Mouse (Mus musculus): Measurements from ENCODE around the gene Pcnx3.

Pcnx3 gene

DNA sequence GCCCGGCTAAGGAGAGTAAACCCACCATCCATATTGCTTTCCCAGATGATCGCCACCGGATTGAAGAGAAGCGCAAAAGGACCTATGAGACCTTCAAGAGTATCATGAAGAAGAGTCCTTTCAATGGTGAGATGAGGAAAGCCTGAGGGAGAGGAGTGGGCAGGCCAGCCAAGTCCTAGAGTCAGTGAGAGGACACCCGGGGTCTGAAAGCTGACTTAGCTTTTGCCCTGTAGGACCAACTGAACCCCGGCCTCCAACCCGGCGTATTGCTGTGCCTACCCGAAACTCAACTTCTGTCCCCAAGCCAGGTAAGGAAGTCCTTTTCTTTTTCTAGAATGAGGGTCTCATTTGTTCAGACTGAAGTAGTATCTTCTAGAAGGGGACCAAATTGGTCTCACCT, 43.4 kb downstream of the Pcnx3 start:
- in situ Hi-C loops (cut with MboI, MseI), result no loop called here

DNA sequence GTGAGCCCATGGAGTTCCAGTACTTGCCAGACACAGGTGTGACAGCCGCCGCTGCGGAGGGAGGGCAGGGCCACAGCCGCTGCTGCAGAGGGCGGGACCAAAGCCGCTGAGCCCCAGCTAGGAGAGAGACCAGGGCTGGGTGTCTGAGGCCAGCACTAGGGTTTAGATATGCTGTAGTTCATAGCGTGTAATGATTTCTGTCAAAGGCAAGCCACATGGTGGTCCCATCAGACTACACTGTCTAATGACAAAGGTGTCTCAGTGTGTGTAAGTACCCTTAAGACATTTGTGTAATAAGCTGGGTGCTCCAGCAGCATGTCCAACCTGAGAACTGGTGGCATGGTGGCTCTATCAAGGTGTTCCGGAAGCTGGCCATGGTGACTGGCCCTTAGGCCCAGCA, 47.1 kb downstream of the Pcnx3 start:
- in situ Hi-C loops (cut with MboI, MseI), result no loop called here

- in situ Hi-C loops (cut with MboI, MseI), result no loop called here
Measured at GRCm38 (mm10) chr19:5641021-5641420, 47.7 kb downstream of the Pcnx3 start.

DNA sequence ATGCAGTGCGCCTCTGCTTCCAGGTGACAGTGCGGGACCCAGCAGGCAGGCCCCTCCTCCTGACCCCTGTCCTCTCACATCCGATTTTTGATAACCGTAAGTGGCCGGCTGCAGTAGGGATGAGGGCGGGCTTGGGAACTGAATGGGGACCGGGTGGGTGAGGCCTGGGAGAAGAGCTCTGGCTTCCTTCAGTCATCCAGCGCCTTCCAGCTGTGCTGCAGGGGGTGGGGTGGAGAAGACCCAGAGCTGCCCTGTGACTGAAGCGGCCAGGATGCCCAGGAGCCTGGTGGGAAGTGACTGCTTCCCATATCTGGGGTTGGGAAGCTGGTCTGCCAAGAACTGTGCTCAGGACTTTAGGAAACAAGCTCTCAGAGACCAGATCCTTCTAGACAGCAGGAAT, 48.4 kb downstream of the Pcnx3 start:
- in situ Hi-C loops (cut with MboI, MseI), result no loop called here

DNA sequence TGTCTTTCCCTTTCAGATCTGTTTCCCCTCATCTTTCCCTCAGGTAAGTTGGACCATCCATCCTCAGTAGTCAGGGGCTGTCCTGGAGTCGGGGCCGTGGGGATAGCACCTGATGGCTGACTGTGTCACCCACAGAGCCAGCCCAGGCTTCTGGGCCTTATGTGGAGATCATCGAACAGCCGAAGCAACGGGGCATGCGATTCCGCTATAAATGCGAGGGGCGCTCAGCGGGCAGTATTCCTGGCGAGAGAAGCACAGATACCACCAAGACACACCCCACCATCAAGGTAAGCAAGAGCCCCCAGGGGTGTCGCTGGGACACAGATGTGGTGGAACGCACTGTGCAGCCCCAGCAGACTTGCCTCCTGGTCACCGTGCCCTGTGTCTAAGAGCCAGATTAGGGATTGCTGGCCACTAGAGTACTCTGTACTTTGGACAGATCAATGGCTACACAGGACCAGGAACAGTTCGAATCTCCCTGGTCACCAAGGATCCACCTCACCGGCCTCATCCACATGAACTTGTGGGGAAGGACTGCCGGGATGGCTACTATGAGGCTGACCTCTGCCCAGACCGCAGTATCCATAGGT, 50.2 kb downstream of the Pcnx3 start:
- in situ Hi-C loops (cut with MboI, MseI), result no loop called here

GRCm38 (mm10) chr19:5637069-5638047, 51.4 kb downstream of the Pcnx3 start, which contains the start of gene Rela:
Rela (plus strand) TSS chr19:5637483.
- in situ Hi-C loops (cut with MboI, MseI), result no loop called here

DNA sequence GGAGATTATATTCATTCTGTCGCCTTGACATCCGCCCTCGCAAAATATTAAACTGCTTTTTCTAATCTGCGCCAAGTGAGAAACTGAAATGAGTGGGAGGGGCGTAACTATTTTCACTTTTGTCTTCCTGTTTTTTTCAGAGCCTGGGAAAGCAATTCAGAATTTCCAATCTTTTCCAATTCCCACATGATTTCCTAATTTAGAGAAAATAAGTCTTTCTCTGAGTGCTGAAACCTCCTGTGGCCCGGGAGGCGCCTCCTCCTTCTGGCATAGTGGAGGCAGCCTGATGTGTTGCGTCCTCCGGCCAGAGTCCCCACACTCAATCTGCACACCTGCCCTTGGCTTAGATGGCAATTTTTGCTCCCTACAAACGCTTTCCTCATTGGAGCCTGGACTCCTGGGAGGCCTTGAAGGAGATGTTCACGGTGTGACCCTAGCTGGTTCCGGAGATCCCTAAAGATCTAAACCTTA, 52.1 kb downstream of the Pcnx3 start:
- in situ Hi-C loops (cut with MboI, MseI), result no loop called here

- in situ Hi-C loops (cut with MboI, MseI), result no loop called here
Measured at GRCm38 (mm10) chr19:5636036-5636570, 52.6 kb downstream of the Pcnx3 start.

GRCm38 (mm10) chr19:5632120-5632519, 56.6 kb downstream of the Pcnx3 start:
- in situ Hi-C loops (cut with MboI, MseI), result no loop called here

DNA sequence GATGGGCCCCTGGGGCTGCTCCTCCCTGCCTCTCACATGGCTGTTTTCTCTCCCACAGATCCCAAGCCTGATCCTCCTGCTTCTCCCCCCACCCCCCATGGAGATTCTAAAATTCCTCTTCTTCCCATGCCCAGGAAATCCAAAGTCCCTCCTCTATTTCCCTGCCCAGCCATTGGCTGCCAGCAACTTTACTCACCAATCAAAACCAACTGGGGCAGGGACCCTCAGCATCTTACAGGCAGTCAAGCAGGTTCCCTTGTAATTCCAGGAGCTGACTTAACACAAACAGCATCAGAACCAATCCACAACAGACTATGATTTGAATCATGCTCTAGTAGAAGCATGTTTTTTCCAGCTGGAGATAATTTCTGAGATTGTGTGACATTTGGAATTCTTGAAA, 58.8 kb downstream of the Pcnx3 start:
- in situ Hi-C loops (cut with MboI, MseI), result loop anchor here (10.0 kb wide), 1 partner anchor 695 kb away; no protein-coding TSS in a partner anchor

DNA sequence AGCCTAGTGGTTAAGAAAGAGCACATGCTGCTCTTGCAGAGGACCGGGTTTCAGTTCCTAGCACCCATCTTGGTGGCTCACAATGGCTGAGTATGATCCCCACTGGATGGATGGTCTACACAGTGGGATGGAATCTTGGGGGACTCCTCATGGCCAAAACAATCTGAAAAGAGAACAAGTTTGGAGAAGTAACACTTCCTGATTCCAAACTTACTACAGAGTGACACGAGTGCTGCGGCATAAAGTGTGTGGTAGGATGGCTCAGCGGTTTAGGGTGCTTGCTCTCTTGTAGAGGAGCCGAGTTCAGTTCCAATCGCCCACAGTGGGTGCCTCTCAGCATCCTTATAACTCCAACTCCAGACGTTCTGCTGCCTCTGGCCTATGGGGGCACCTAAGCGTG, 63.4 kb downstream of the Pcnx3 start:
- in situ Hi-C loops (cut with MboI, MseI), result loop anchor here (10.0 kb wide), 1 partner anchor 691 kb away; no protein-coding TSS in a partner anchor

DNA sequence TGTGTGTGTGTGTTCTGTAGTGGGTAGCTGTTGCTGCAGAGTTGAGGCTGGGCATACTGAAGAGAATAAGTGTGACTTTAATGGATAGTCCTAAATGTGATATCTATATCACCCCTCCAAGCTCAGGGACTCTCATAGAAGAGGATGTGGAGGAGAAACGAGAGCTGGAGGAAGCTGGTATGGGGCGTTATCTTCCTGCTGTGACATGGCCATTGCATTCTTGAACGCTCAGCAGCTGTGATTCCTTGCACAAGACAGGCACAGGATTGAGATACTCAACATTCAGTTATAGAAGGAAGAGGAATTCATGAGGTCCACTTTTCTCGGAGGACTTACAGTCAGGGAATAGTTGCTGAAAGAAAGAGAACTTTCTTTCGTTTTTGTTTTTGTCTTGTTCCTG, 66.8 kb downstream of the Pcnx3 start:
- in situ Hi-C loops (cut with MboI, MseI), result loop anchor here (10.0 kb wide), 1 partner anchor 687 kb away; no protein-coding TSS in a partner anchor

- in situ Hi-C loops (cut with MboI, MseI), result loop anchor here (10.0 kb wide), 1 partner anchor 685 kb away; no protein-coding TSS in a partner anchor
Measured at GRCm38 (mm10) chr19:5620007-5620406, 68.7 kb downstream of the Pcnx3 start.

DNA sequence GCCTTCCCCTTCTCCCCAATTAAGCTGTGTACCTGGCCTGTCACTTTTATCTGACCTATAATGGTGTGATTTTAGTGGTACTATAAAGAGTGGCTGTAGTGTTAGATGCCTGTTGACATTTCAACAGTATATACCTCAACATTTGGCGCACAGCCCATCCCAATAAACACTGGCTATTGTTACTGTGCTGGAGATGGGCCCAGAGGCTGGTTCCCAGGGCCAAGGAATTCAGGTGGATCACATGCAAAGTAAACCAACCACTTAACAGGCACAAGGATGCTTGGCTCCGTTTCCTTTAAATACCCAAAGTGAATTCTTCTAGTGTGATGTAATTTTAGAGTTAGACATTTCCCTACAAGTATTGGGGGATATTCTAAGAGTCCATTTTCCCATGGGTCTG, 73.8 kb downstream of the Pcnx3 start:
- in situ Hi-C loops (cut with MboI, MseI), result no loop called here
